Mouse (Mus musculus) lung, adult 2 months (tissue): Measurements from ENCODE around the gene Dcaf8. TPM values are rescaled to one million over a fixed set of nuclear protein-coding genes. Genes with fewer than 3 reads are reported as not detected.
A peak's percentile ranks its signal among the peaks of the same experiment; 100 is the strongest.

Experiments used
- DNase-seq: peaks from one replicate; pipeline ENCODE4 v3.0.0; 2022
- H3K4me1 ChIP-seq: fragments of 200-500 bp; 2 replicates; pipeline ENCODE4 v1.6.1; 2011; ENCODE audit warnings: low read length; ENCODE audit not compliant: control insufficient read depth, insufficient read depth
- H3K4me3 ChIP-seq: fragments of 200-500 bp; replicated peaks from 2 replicates; pipeline ENCODE3; 2011; ENCODE audit warnings: low read depth, mild to moderate bottlenecking, control low read depth, low read length; ENCODE audit errors: extremely low read depth
- CTCF ChIP-seq: fragments of 200-500 bp; IDR thresholded peaks from 2 replicates; pipeline ENCODE4 v1.5.1; 2011; ENCODE audit warnings: mild to moderate bottlenecking, low read length, control low read depth; ENCODE audit not compliant: insufficient read depth
- POLR2A ChIP-seq: fragments of 200-500 bp; IDR thresholded peaks from 2 replicates; pipeline ENCODE4 v1.6.1; 2011; ENCODE audit warnings: low read depth, mild to moderate bottlenecking, control low read depth, low read length, borderline replicate concordance; ENCODE audit errors: extremely low read depth
- WGBS: fragments of 180-500 bp; shearing (Covaris S2); methylation state at CpG from one replicate; pipeline ENCODE4 v1.1.7; 2018; 5-methylcytosine and 5-hydroxymethylcytosine counted together
- polyA plus RNA-seq: library from polyadenylated mRNA; depleted of rRNA; stranded (reverse); fragments of >200 nt; gene quantifications from 2 replicates; pipeline ENCODE4 v1.2.3, GENCODE M21; 2012

The Dcaf8 gene
- polyA plus RNA-seq, 1 experiment, result 74.9 TPM

- Histone ChIP-seq H3K4me1 (peaks cover 9% of the 10 kb centered on the region), H3K4me3 (peak within 1 kb of the TSS; percentile 99)
- DNase-seq, result peak; percentile 75
- no peak for TF ChIP-seq CTCF
- TF ChIP-seq POLR2A, result peak; percentile 83; the same call in 1 of the 2 replicates
- under 1% methylated on average over 42 of the region's 42 CpGs for WGBS
Measured at GRCm38 (mm10) chr1:172126376-172127347, 21.2 kb upstream of the Dcaf8 start, which contains the start of gene Pex19. TSS of gene Pex19 (plus strand) at chr1:172126755.

- Histone ChIP-seq H3K4me3 (peak overlapping the region; percentile 99), H3K4me1 (peaks cover 9% of the 10 kb centered on the region)
- DNase-seq, result no peak
- TF ChIP-seq POLR2A (no peak), CTCF (no peak)
- WGBS, result 21% methylated on average over 5 of the region's 5 CpGs
Measured at GRCm38 (mm10) chr1:172127487-172127886, 20.4 kb upstream of the Dcaf8 start.

- DNase-seq, result no peak
- Histone ChIP-seq H3K4me1 (peaks cover 9% of the 10 kb centered on the region), H3K4me3 (no peak overlapping the region)
- TF ChIP-seq POLR2A, result no peak
- no peak for TF ChIP-seq CTCF
- 92% methylated on average over 15 of the region's 15 CpGs for WGBS
Measured at GRCm38 (mm10) chr1:172128563-172128962, 19.3 kb upstream of the Dcaf8 start.

- TF ChIP-seq CTCF, result peak; percentile 34; the same call in 1 of the 2 replicates
- no peak for TF ChIP-seq POLR2A
- Histone ChIP-seq H3K4me1 (peaks cover 9% of the 10 kb centered on the region), H3K4me3 (no peak overlapping the region)
- 44% methylated on average over 2 of the region's 2 CpGs for WGBS
- no peak for DNase-seq
Measured at GRCm38 (mm10) chr1:172129108-172129507, 18.8 kb upstream of the Dcaf8 start.

GRCm38 (mm10) chr1:172129780-172130179 is 18.1 kb upstream of the Dcaf8 start:
- no peak for DNase-seq
- 97% methylated on average over 5 of the region's 5 CpGs for WGBS
- H3K4me1 ChIP-seq, result peaks cover 9% of the 10 kb centered on the region
- H3K4me3 ChIP-seq, result no peak overlapping the region
- TF ChIP-seq POLR2A, result no peak

- H3K4me1 ChIP-seq, result peaks cover 4% of the 10 kb centered on the region
- TF ChIP-seq CTCF, result no peak
- TF ChIP-seq POLR2A, result no peak
- no peak for DNase-seq
- WGBS, result 85% methylated on average over 7 of the region's 7 CpGs
- no peak overlapping the region for H3K4me3 ChIP-seq
Measured at GRCm38 (mm10) chr1:172132319-172132718, 15.6 kb upstream of the Dcaf8 start.

GRCm38 (mm10) chr1:172133535-172133934 is 14.3 kb upstream of the Dcaf8 start:
- no peak for TF ChIP-seq POLR2A
- TF ChIP-seq CTCF, result no peak
- DNase-seq, result no peak
- 74% methylated on average over 7 of the region's 7 CpGs for WGBS

GRCm38 (mm10) chr1:172134072-172134471 is 13.8 kb upstream of the Dcaf8 start:
- no peak for DNase-seq
- Histone ChIP-seq H3K4me3 (no peak overlapping the region), H3K4me1 (no peaks in the 10 kb centered on the region)
- no peak for TF ChIP-seq POLR2A
- TF ChIP-seq CTCF, result no peak
- WGBS, result 82% methylated on average over 4 of the region's 4 CpGs

More at GRCm38 (mm10) chr1:172133535-172133934, 14.3 kb upstream of the Dcaf8 start:
- Histone ChIP-seq H3K4me3 (no peak overlapping the region), H3K4me1 (no peaks in the 10 kb centered on the region)

GRCm38 (mm10) chr1:172140160-172140559 is 7.7 kb upstream of the Dcaf8 start:
- Histone ChIP-seq H3K4me3 (no peak overlapping the region), H3K4me1 (no peaks in the 10 kb centered on the region)
- WGBS, result 64% methylated on average over 2 of the region's 2 CpGs
- TF ChIP-seq CTCF, result no peak
- no peak for TF ChIP-seq POLR2A
- DNase-seq, result no peak

GRCm38 (mm10) chr1:172140825-172141224 is 7.1 kb upstream of the Dcaf8 start:
- Histone ChIP-seq H3K4me1 (no peaks in the 10 kb centered on the region), H3K4me3 (no peak overlapping the region)
- 79% methylated on average over 1 of the region's 1 CpGs for WGBS
- TF ChIP-seq POLR2A (no peak), CTCF (no peak)
- DNase-seq, result no peak
